23 mouse cellular contexts compared by ENCODE assay signal in genomic region chr12:106006218-106006617, GRCm38 (mm10). TPM values are rescaled to one million over a fixed set of nuclear protein-coding genes. Genes with fewer than 3 reads are reported as not detected.
DNase-seq lines count a peak whose midpoint lies in the region; ATAC-seq and TF ChIP-seq lines count a peak whose summit lies in the region.
"Had no signal": no experiment of that assay in that cellular context is flagged by ENCODE, and none has a peak within 500 bp of the region (broad histone marks: within the 10 kb centered on the region; RNA-seq: fewer than 3 reads in every experiment).

No protein-coding gene starts in this region.

- WGBS in liver, embryonic 14.5 days (ENCODE audit: insufficient replicate concordance): 19% methylated on average over 6 of the region's 6 CpGs
- 87% methylated on average over 6 of the region's 6 CpGs for WGBS in midbrain, embryonic 15.5 days
- 82% methylated on average over 6 of the region's 6 CpGs for WGBS in intestine, embryonic 15.5 days

- no peak overlapping the region for H3K4me3 ChIP-seq in liver, embryonic 14.5 days (ENCODE audit: insufficient read depth in 1 of 2, low read depth in 2 of 2, low read length in 2 of 2)
- no peak overlapping the region for H3K4me3 ChIP-seq in midbrain, embryonic 15.5 days
- H3K4me3 ChIP-seq in intestine, embryonic 15.5 days (replicated peaks): no peak overlapping the region
- H3K4me3 ChIP-seq: forebrain, embryonic 13.5 days; heart, embryonic 10.5 days; hindbrain, embryonic 15.5 days; limb, embryonic 15.5 days; midbrain, embryonic 12.5 days; neural tube, embryonic 12.5 days had no signal

- H3K27me3 ChIP-seq in liver, embryonic 14.5 days (ENCODE audit: control insufficient read depth, insufficient read depth, low read length): no peaks in the 10 kb centered on the region
- H3K27me3 ChIP-seq in midbrain, embryonic 15.5 days (replicated peaks): no peaks in the 10 kb centered on the region
- no peaks in the 10 kb centered on the region for H3K27me3 ChIP-seq in intestine, embryonic 15.5 days (replicated peaks)
- H3K27me3 ChIP-seq: forebrain, embryonic 13.5 days; hindbrain, embryonic 15.5 days; limb, embryonic 15.5 days; midbrain, embryonic 12.5 days; neural tube, embryonic 12.5 days had no signal

- DNase-seq in spleen, adult 12 weeks (ENCODE audit: low spot score): peak; percentile 30
- no peak for DNase-seq in spleen, postnatal 14 days (ENCODE audit: low spot score in 2 of 2)
- peak; percentile 59 for DNase-seq in c-Kit-positive CD71-positive TER-119-positive erythroid progenitor cells, embryonic 14.5 days (ENCODE audit: low spot score)
- DNase-seq in liver, embryonic 14.5 days (ENCODE audit: low read depth in 3 of 3, low spot score in 3 of 3): peak in 2 of 3 experiments; percentile 51 to 54
- DNase-seq in adrenal gland, postnatal 10 days: no peak
- no peak for DNase-seq in right cerebral cortex, postnatal 4 days
- DNase-seq: adrenal gland, postnatal 14 days; cerebellum, adult 9-10 months; gastrocnemius, postnatal 36 days; heart, postnatal 4 days; kidney, adult 8-10 months; kidney, postnatal 10 days; left cerebral cortex, postnatal 4 days; right cerebral cortex, postnatal 14 days had no signal

- no peak overlapping the region for H3K9ac ChIP-seq in liver, embryonic 14.5 days (replicated peaks)
- H3K9ac ChIP-seq in midbrain, embryonic 15.5 days: no peak overlapping the region
- no peak overlapping the region for H3K9ac ChIP-seq in intestine, embryonic 15.5 days
- H3K9ac ChIP-seq: forebrain, embryonic 13.5 days; hindbrain, embryonic 15.5 days; limb, embryonic 15.5 days; midbrain, embryonic 12.5 days; neural tube, embryonic 12.5 days had no signal

- no peak for TF ChIP-seq CTCF in liver, embryonic 14.5 days (IDR thresholded peaks at IDR 0.05; ENCODE audit: low read depth)

- peak overlapping the region; percentile 0; the same call in 1 of the 2 replicates for H3K4me2 ChIP-seq in liver, embryonic 14.5 days (ENCODE audit: low read depth)
- H3K4me2 ChIP-seq in midbrain, embryonic 15.5 days: no peak overlapping the region
- H3K4me2 ChIP-seq in intestine, embryonic 15.5 days (replicated peaks): no peak overlapping the region
- H3K4me2 ChIP-seq: forebrain, embryonic 13.5 days; hindbrain, embryonic 15.5 days; limb, embryonic 15.5 days; midbrain, embryonic 12.5 days; neural tube, embryonic 12.5 days had no signal

- H3K27ac ChIP-seq in liver, embryonic 14.5 days: peak overlapping the region; percentile 53
- no peak overlapping the region for H3K27ac ChIP-seq in midbrain, embryonic 15.5 days
- H3K27ac ChIP-seq in intestine, embryonic 15.5 days: no peak overlapping the region
- H3K27ac ChIP-seq: heart, embryonic 10.5 days; hindbrain, embryonic 15.5 days; limb, embryonic 15.5 days; midbrain, embryonic 12.5 days; neural tube, embryonic 12.5 days; stomach, postnatal 0 days had no signal

- peaks cover 19 to 31% of the 10 kb centered on the region in 2 experiments for H3K4me1 ChIP-seq in liver, embryonic 14.5 days (replicated peaks; ENCODE audit: control insufficient read depth in 2 of 2, insufficient read depth in 2 of 2, low read length in 1 of 2)
- H3K4me1 ChIP-seq in midbrain, embryonic 15.5 days: peaks cover 10% of the 10 kb centered on the region
- H3K4me1 ChIP-seq in intestine, embryonic 15.5 days (replicated peaks): no peaks in the 10 kb centered on the region

- peak; percentile 45 for ATAC-seq in liver, embryonic 14.5 days (ENCODE audit: insufficient read depth)
- ATAC-seq in midbrain, embryonic 15.5 days (replicated peaks): no peak
- ATAC-seq in intestine, embryonic 15.5 days: no peak
- ATAC-seq: forebrain, embryonic 13.5 days had no signal

- TF ChIP-seq EP300 in liver, embryonic 14.5 days (IDR thresholded peaks at IDR 0.05; ENCODE audit: low read depth): peak; percentile 71

- H3K9me3 ChIP-seq in liver, embryonic 14.5 days (ENCODE audit: control insufficient read depth, low read length): no peaks in the 10 kb centered on the region
- H3K9me3 ChIP-seq in midbrain, embryonic 15.5 days: no peaks in the 10 kb centered on the region
- H3K9me3 ChIP-seq in intestine, embryonic 15.5 days: no peaks in the 10 kb centered on the region
- H3K9me3 ChIP-seq: forebrain, embryonic 13.5 days; heart, embryonic 10.5 days; hindbrain, embryonic 15.5 days; limb, embryonic 15.5 days; midbrain, embryonic 12.5 days had no signal

- no peaks in the 10 kb centered on the region for H3K36me3 ChIP-seq in liver, embryonic 14.5 days (replicated peaks; ENCODE audit: control insufficient read depth, insufficient read depth, low read depth)
- H3K36me3 ChIP-seq in midbrain, embryonic 15.5 days (replicated peaks): no peaks in the 10 kb centered on the region
- H3K36me3 ChIP-seq in intestine, embryonic 15.5 days: no peaks in the 10 kb centered on the region
- H3K36me3 ChIP-seq: heart, embryonic 10.5 days; hindbrain, embryonic 15.5 days; limb, embryonic 15.5 days; midbrain, embryonic 12.5 days; neural tube, embryonic 12.5 days had no signal

RNA-seq across cellular contexts. Expression of gene Vrk1, which starts 3.8 kb away (rescaled TPM):
- polyA plus RNA-seq in liver, embryonic 14.5 days (2012; rRNA removed): 34.0 and 60.2 TPM in 2 replicates
- 103 and 111 TPM in 2 replicates for polyA plus RNA-seq in liver, embryonic 14.5 days (2014; fragmentation: Nextera tagmentation; extraction: Ambion mirVana)
- total RNA-seq in adrenal gland, postnatal 10 days (2021): 10 to 100 TPM; 23.3 to 25.1 TPM
- polyA plus RNA-seq in midbrain, embryonic 15.5 days (2015; fragmentation: Nextera tagmentation; extraction: Ambion mirVana): 31.6 and 32.6 TPM in 2 replicates
- 67.7 and 70.6 TPM in 2 replicates for polyA plus RNA-seq in intestine, embryonic 15.5 days (2015; fragmentation: Nextera tagmentation; extraction: Ambion mirVana)

Comparison
In these comparisons a context has a peak if more than half of its experiments do, and no peak if none do; other contexts are left out.
1. DNase-seq: peak in spleen, adult 12 weeks (single experiment), c-Kit-positive CD71-positive TER-119-positive erythroid progenitor cells, embryonic 14.5 days (single experiment) and liver, embryonic 14.5 days (2 of 3); none in spleen, postnatal 14 days (0 of 2), adrenal gland, postnatal 10 days (single experiment) and right cerebral cortex, postnatal 4 days (single experiment).